Mouse (Mus musculus) cerebral cortex, adult 2 months (tissue): Measurements from ENCODE around the gene Grik2.

Source experiments
- WGBS: fragments of 180-500 bp; shearing (Covaris S2); methylation state at CpG from one replicate; pipeline ENCODE4 v1.1.7; 2018; 5-methylcytosine and 5-hydroxymethylcytosine counted together

Gene Grik2

GRCm38 (mm10) chr10:49597652-49598051, 190.9 kb downstream of the Grik2 start:
- WGBS: 26% methylated on average over 2 of the region's 2 CpGs

GRCm38 (mm10) chr10:49573514-49573913, 215.1 kb downstream of the Grik2 start:
- WGBS: 77% methylated on average over 7 of the region's 7 CpGs

- 89% methylated on average over 1 of the region's 1 CpGs for WGBS
These were observed 228.6 kb downstream of the Grik2 start for GRCm38 (mm10) chr10:49559872-49560407.

- WGBS: 78% methylated on average over 1 of the region's 1 CpGs
These were observed 246.3 kb downstream of the Grik2 start for GRCm38 (mm10) chr10:49542249-49542648.

GRCm38 (mm10) chr10:49519752-49520151, 268.8 kb downstream of the Grik2 start:
- 96% methylated on average over 1 of the region's 1 CpGs for WGBS

- 67% methylated on average over 1 of the region's 1 CpGs for WGBS
These were observed 287.9 kb downstream of the Grik2 start for GRCm38 (mm10) chr10:49500628-49501027.

- 73% methylated on average over 1 of the region's 1 CpGs for WGBS
These were observed 291.3 kb downstream of the Grik2 start for GRCm38 (mm10) chr10:49497302-49497701.

GRCm38 (mm10) chr10:49481439-49481838, 307.1 kb downstream of the Grik2 start:
- WGBS: 85% methylated on average over 4 of the region's 4 CpGs

GRCm38 (mm10) chr10:49480085-49480749, 308.3 kb downstream of the Grik2 start:
- WGBS: 68% methylated on average over 5 of the region's 5 CpGs

GRCm38 (mm10) chr10:49456791-49457190, 331.8 kb downstream of the Grik2 start:
- 83% methylated on average over 2 of the region's 2 CpGs for WGBS

- 79% methylated on average over 1 of the region's 1 CpGs for WGBS
These were observed 347.2 kb downstream of the Grik2 start for GRCm38 (mm10) chr10:49441369-49441768.

GRCm38 (mm10) chr10:49437057-49437456, 351.5 kb downstream of the Grik2 start:
- 42% methylated on average over 2 of the region's 2 CpGs for WGBS

GRCm38 (mm10) chr10:49436301-49436700, 352.3 kb downstream of the Grik2 start:
- WGBS: 39% methylated on average over 2 of the region's 2 CpGs

- WGBS: 96% methylated on average over 2 of the region's 2 CpGs
These were observed 355.7 kb downstream of the Grik2 start for GRCm38 (mm10) chr10:49432825-49433224.

GRCm38 (mm10) chr10:49417206-49417605, 371.4 kb downstream of the Grik2 start:
- 83% methylated on average over 1 of the region's 1 CpGs for WGBS

GRCm38 (mm10) chr10:49382996-49383395, 405.6 kb downstream of the Grik2 start:
- WGBS: 77% methylated on average over 3 of the region's 3 CpGs

- 64% methylated on average over 2 of the region's 2 CpGs for WGBS
These were observed 406.7 kb downstream of the Grik2 start for GRCm38 (mm10) chr10:49381852-49382251.

GRCm38 (mm10) chr10:49368601-49369000, 420.0 kb downstream of the Grik2 start:
- 93% methylated on average over 2 of the region's 2 CpGs for WGBS

GRCm38 (mm10) chr10:49319880-49320279, 468.7 kb downstream of the Grik2 start:
- WGBS: 88% methylated on average over 2 of the region's 2 CpGs

- WGBS: 7% methylated on average over 2 of the region's 2 CpGs
These were observed 532.2 kb downstream of the Grik2 start for GRCm38 (mm10) chr10:49256247-49256939.

GRCm38 (mm10) chr10:49237356-49237755, 551.2 kb downstream of the Grik2 start:
- WGBS: 83% methylated on average over 6 of the region's 6 CpGs

- WGBS: 46% methylated on average over 1 of the region's 1 CpGs
These were observed 568.5 kb downstream of the Grik2 start for GRCm38 (mm10) chr10:49220096-49220495.

- 45% methylated on average over 3 of the region's 3 CpGs for WGBS
These were observed 568.9 kb downstream of the Grik2 start for GRCm38 (mm10) chr10:49219631-49220030.
